Mouse (Mus musculus): ENCODE results near the gene Copg1.
"Not testable (repeated sequence)": the region's sequence is repeated elsewhere in the genome, so short reads cannot be mapped to it uniquely, and the experiment has no call there.

The Copg1 gene

DNA sequence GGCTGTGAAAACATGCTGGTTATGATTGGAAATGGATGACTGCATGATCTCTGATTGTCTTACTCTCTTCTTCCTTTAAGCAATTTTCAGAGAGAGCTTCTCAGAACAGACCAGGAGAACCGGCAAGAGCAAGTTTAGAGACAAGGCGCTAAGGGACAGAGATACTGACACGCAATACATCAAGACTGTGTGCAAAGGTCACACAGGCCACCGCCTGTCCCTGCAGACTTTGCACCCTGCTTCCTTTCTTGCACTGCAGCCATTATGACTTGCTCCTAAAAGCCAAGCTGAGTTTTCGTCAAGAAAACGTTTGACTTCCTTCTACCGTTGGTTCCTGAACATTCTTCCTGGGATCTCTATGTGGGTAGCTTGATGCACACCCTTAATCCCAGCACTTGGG lies 12.1 kb upstream of the Copg1 start:
- no peak for DNase-seq (ENCODE audit: low read depth, low spot score)

DNA sequence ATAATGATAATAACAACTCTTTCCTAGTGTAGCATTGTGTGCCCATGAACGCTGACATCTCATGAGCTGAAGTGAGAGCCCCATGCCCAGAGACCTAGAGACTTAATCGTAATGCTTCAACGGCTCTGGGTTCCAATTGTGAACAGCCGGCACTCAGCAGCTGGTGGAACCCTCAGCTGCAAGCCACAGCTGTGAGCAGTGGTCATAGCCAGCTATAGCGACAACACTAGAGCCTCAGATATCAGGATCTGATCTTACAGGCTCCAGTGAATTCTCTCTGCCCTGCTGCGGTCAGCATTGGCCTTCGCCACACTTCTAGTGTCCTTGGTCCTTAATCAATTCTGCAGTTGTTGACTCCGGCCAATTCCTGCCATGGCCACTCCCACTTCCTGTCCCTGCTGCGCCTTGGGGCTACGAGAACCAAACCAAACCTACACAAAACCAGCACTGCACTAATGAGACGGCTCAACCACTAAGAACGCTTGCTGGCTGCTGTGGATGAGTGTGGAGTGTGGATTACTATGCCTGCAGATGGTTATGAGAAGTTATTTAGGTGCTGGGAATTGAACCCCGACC lies 11.5 kb upstream of the Copg1 start:
- no peak for DNase-seq (ENCODE audit: low read depth, low spot score)

- DNase-seq (ENCODE audit: low read depth, low spot score), result no peak
Observed at GRCm38 (mm10) chr6:87879010-87879409, 8.6 kb upstream of the Copg1 start.

- no peak for DNase-seq (ENCODE audit: low read depth, low spot score)
Observed at GRCm38 (mm10) chr6:87879628-87880027, 8.0 kb upstream of the Copg1 start.

GRCm38 (mm10) chr6:87882221-87882620 lies 5.4 kb upstream of the Copg1 start:
- no peak for DNase-seq (ENCODE audit: low read depth, low spot score)

GRCm38 (mm10) chr6:87882816-87883215 lies 4.8 kb upstream of the Copg1 start:
- peak; percentile 94 for DNase-seq (ENCODE audit: low read depth, low spot score)

- no peak for DNase-seq (ENCODE audit: low read depth, low spot score)
Observed at GRCm38 (mm10) chr6:87886721-87887120, 893 bp upstream of the Copg1 start.

DNA sequence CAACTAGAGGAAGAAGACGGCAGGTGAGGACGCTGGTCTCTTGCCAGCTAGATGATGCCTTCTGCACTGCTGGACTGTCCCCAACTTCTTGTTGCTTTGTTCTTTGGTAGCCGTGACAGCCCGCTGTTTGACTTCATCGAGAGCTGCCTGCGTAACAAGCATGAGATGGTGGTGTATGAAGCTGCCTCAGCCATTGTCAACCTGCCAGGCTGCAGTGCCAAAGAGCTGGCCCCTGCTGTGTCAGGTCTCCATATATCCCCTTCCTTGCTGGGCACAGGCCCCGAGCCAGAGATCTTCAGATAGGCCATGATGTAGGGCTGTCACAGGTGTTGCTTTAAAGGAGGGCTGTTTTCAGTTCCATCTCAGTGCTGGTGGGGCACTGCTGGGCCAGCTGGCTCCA lies 6.3 kb downstream of the Copg1 start:
- DNase-seq (ENCODE audit: low read depth, low spot score), result no peak

DNA sequence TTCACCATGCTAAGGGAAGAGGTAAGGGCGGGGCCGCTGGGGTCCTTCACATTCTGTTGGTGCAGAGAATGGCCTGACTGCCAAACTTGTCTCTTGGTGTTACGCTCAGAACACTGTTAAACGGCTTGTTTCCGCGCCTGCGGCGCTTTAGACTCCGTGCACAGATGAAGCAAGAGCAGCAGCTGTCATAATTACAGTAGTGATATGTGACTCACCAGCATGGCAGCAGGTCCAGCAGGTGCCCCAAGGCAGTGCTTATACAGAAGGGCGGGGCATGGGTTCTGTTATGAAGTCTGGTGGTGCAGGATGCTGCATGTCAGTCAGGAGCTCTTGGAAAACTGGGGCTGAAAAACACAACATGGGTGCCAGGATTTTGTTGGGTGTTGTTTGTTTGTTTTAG lies 10.4 kb downstream of the Copg1 start:
- no peak for DNase-seq (ENCODE audit: low read depth, low spot score)

- DNase-seq (ENCODE audit: low read depth, low spot score), result no peak
Observed at GRCm38 (mm10) chr6:87906632-87907031, 19.0 kb downstream of the Copg1 start.

DNA sequence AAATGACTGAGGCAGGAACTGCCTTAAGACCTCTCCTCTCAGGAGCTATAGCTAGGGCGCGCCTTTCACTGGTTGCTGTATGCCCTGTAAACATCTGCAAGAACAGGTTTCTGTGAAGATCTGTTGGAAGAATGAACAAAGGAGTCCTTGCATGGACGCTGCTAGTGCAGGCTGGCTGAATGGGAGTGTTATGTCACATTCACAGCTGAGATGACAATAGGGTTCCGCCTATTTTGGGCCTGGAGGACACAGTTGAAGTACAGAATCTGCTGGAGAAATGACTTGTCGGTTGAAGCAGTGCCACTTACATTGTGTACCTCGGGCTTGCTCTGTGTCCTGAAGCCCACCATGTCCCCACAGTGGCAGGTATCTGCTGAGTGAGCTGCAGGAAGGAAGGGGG lies 21.6 kb downstream of the Copg1 start:
- peak; percentile 41 for DNase-seq (ENCODE audit: low read depth, low spot score)

- DNase-seq (ENCODE audit: low read depth, low spot score), result no peak
Observed at GRCm38 (mm10) chr6:87911559-87911958, 23.9 kb downstream of the Copg1 start.

- peak; percentile 52 for DNase-seq (ENCODE audit: low read depth, low spot score)
Observed at GRCm38 (mm10) chr6:87913661-87914325, 26.2 kb downstream of the Copg1 start, which contains the start of gene Hmces. Gene Hmces, plus strand, starts transcription at chr6:87913935.

GRCm38 (mm10) chr6:87914326-87915102 lies 26.9 kb downstream of the Copg1 start:
- DNase-seq (ENCODE audit: low read depth, low spot score), result no peak

- DNase-seq (ENCODE audit: low read depth, low spot score), result no peak
Observed at GRCm38 (mm10) chr6:87915939-87916338, 28.3 kb downstream of the Copg1 start.

DNA sequence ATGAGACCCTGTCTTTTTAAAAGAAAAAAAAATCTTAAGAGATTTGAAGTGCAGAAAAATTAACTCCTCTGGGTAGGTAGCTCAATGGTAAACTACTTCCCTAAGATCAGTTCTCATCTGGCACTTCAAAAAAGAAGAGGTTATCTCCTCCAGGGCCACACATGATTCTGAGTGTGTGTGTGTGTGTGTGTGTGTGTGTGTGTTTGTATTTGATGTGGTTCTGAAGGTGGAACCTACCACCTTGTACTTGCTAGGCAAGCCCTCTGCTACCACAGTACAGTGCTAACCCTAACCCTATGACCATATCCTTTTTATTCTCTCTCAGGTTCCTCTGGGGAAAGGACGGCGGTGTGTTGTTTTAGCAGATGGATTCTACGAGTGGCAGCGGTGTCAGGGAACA lies 33.6 kb downstream of the Copg1 start:
- no peak for DNase-seq (ENCODE audit: low read depth, low spot score)

DNA sequence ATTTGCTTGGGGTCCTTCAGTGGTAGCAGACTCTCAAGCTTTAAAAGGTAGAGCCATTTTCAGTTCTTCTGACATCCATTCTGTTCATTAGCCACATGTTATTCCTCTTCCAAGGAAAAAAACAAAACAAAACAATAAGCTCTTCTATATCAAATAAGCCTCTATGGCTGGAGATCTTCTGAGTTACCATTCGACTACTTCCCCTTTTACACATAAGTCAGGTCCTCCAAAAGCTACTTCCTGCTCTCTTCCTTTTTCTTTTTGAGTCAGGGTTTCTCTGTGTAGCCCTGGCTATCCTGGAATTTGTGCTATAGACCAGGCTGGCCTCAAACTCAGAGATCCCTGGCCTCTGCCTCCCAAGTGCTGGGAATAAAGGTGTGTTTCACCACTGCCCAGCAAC lies 36.0 kb downstream of the Copg1 start:
- no peak for DNase-seq (ENCODE audit: low read depth, low spot score)

- no peak for DNase-seq (ENCODE audit: low read depth, low spot score)
Observed at GRCm38 (mm10) chr6:87935037-87935436, 47.4 kb downstream of the Copg1 start.

DNA sequence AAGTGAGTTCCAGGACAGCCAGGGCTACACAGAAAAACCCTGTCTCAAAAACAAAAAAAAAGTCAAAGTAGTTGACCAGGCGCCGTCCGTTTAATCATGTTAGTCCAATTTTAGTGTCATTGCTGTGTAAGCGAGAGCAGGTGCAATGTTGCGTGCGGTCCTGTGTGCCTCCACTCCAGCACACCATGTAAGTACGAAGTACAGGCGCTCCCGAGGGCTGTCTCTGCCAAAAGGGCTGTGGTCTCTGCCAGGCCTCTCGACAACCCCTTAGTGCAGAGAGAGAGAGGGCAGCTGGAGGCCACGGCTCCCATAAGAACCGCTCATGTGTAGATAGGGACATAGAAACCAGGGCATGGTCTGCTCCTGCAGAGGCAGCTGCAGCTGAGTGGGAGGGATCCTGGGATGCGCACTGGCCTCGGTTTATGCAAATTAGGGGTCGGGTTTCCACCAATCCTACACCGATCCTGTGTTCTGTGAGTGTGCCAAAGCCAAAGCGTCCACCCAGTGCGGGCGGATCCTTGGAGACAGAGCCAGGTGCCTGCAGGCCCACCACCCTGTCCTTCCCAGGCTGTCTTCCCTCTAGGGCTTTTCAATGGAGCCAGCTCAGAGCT lies 49.7 kb downstream of the Copg1 start:
- no peak for DNase-seq (ENCODE audit: low read depth, low spot score)

GRCm38 (mm10) chr6:87938941-87939340 lies 51.3 kb downstream of the Copg1 start:
- no peak for DNase-seq (ENCODE audit: low read depth, low spot score)

- DNase-seq (ENCODE audit: low read depth, low spot score), result no peak
Observed at GRCm38 (mm10) chr6:87942179-87942578, 54.6 kb downstream of the Copg1 start.

GRCm38 (mm10) chr6:87962457-87962856 lies 74.8 kb downstream of the Copg1 start:
- DNase-seq (ENCODE audit: low read depth, low spot score), result not testable (repeated sequence)

Measured in telencephalon, adult 2 months (tissue).